Mouse (Mus musculus) brain, embryonic 18.5 days (tissue): ENCODE measurements at regions not wholly inside any gene's neighbourhood (a gene's known extent, or its start where the extent isn't known, plus 50 kb on each side); places are given as distances from the start of the nearest gene placed in this dataset.

Experiments
- DNase-seq: peaks from one replicate; pipeline ENCODE4 v3.0.0-alpha.2; 2012; ENCODE audit warnings: low read depth, low spot score

DNA sequence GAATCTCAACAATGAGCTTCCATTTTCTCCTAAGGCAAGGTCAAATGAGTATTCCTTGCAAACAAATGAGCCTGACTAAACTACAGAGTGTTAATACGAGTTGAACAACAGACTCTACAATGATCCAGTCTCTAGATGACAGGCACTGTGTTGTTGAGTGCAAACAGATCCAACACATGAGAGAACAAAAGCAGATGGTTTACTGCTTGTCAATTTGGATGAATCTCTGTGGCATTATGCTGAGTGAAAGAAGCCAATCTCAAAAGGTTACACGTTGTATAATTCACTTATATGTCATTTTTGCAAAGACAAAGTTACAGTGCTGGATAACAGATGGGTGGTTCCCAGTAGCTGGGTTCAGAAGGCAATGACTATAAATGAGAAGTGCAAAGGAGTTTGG, 217.1 kb upstream of the Gm6657 start:
- DNase-seq, result no peak

DNA sequence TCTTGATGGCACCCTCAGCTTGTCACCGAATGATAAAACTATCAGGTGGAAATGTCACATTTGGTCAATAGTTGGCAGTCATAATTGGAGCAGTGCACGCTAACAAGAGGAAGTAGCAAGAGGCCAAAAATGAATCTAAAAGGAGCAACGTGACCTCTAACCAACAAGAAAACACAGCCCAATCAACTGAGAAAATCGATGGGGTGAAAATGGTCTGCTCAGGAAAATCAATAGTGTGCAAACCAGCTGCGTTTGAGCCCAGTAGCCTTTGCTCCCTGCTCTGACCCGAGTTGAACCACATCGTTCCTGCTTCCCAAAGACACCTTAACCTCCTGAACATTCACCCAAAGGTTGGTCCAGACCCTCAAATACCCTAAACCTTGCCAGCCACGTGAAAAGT, 207.3 kb upstream of the Gm6657 start:
- DNase-seq, result no peak

DNA sequence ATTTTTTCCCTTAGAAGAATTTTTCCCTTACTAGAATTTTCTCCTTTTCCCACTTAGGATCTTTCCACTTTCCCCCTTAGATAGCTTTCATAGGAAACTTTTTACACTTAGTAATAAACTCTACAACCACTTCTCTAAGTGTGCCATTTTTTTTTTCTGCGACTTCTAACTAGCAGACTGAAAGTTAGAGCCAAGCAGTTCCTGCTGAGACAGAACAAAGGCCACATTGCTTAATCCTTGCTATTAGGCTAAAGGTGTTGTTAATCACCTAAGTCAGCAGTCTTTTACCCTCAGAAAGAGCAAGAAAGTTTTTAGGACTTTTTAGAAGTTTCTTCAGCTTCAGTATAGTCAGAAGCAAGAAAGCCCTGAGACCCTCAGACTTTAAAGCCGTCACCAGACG, 204.3 kb upstream of the Gm6657 start:
- DNase-seq, result no peak

DNA sequence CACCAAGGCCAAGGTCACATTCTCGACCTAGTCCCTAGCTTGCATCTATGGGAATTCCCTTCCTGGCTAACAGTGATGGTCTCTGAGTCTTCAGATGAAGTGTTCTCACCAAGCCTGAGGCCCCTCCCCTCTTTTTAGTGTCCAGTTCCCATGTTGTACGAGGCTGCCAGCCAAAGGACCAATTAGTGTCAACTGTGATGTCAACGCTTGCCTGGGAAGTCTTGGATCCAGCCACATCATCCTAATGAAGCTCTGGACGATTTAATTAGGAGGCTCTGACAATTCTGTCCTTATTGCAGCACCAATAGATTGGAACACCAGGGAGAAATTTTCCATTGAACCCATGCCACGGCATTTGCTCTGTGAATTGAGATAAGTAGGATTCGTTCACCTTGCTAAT, 202.4 kb upstream of the Gm6657 start:
- no peak for DNase-seq

DNA sequence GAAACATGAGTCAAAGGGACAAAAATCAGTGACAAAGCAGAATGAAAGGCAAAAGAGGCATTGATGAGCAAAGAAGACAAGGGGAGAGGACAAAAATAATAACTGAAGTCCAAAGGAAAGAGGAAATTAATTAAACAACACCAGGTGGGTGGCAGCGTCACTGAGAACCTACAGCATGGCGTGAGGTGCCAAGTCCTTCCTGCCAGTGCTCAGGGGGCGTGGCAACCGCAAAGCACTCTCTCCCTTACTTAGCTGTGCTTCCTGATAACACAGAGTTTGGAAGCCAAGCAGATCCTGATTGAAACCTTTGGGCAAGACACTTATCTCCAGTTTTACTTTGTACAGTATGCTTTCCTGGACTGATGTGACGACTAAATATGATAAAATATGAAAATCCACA, 199.9 kb upstream of the Gm6657 start:
- no peak for DNase-seq

DNA sequence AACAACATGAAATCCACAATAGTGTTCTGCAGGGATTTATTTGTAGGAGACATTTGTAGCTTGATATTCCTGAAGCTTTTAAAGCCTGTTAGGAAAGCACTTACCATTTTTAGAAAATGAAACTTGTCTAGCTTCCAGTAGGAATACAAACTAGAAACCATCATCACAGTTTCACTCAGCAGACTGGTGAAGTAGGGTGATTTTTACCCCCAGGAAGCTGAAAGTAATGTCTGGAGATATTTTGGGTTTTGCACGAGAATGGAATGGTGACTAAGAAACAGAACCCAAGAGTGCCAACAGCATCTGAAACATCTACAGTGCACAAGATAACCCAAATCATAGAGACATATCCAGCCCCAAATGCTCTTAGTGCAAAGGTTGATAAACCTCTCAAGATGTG, 196.1 kb upstream of the Gm6657 start:
- no peak for DNase-seq

DNA sequence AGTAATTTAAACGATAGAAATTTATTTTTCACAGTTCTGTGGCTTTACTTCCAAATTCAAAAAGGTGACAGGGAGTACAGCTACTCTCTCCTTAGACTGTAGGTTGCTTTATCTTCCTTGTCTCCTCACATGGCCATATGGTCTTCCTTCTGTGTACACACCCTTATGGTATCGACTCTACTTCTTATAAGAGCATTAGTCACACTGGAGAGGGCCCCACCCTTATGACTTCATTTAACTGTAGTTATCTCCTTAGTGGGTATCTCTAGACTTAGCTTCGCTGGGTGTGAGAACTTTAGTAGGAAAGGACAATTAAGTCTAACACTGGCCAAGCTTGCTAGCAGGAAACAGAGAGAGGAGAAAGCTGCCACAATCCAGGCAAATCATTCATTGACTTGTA, 193.6 kb upstream of the Gm6657 start:
- no peak for DNase-seq

DNA sequence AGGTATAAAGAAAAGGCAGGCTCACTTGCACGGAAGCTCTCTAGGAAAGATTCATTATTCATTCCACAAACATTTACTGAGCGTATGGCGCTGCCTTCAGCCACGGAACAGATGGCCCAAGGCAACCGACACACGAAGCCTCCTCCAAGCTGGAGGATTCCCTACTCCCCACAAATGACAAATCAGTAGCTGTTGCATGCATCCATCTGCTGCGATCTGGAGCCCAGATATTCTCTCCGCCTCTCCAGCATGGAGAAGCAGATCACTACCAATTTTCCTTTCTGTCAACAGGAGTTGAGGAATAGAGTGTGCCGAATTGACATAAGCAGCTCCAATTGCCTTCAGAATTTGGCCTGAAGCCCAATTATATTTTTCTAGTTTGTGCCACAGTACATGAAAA, 192.2 kb upstream of the Gm6657 start:
- peak; percentile 87 for DNase-seq

DNA sequence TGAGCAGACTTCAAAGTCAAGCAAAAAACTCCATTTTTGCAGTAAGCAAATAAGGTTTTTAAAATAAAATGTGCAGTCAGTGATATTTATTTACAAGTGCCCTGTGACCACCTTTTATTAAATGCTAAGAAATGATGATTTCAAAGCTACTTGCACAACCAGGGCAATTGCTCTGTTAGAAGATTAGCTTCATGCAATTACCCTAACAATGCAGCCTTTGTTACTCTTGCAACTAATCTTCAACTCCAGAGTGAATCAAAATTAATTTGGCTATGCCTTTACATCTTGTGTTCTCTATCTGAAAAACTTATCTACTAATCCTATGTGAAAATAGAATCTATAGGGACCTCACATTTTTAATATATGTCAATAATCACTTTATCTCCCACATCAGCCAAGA, 160.3 kb upstream of the Gm6657 start:
- no peak for DNase-seq

DNA sequence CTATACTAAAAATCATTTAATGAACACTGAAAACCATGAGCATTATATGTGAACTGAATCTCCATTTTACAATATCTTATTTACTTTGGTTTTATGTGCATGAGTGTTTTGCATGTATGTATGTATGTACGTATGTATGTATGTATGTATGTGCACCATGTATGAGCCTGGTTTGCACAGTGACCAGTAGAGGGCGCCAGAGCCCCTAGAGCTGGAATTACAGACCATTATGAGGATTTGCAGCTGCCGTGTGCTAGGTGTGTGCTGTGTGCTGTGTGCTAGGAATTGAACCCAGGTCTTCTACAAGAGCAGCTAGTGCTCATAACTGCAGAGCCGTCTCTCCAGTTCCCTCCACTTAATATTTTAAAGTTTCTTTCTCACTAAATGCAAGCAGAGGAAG, 147.5 kb upstream of the Gm6657 start:
- no peak for DNase-seq

DNA sequence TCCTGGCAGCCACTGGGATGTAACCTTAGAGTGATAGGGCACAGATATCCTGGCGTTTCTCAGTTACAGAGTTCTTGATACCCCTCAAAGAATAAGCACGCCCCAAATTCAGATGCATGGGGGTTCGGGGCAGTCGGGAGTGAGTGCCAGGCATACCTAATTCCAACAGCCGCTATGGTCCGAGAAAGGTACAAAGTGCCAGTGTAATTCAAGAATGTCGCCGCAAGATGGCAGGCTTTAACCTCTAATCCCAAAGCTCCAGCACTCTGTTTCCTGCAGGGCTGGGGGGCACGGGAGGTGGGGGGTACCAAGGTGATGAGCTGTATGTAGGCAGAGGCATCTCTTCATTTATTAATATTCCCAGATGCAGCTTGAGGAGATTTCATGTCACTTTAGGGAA, 138.1 kb upstream of the Gm6657 start:
- DNase-seq, result no peak

DNA sequence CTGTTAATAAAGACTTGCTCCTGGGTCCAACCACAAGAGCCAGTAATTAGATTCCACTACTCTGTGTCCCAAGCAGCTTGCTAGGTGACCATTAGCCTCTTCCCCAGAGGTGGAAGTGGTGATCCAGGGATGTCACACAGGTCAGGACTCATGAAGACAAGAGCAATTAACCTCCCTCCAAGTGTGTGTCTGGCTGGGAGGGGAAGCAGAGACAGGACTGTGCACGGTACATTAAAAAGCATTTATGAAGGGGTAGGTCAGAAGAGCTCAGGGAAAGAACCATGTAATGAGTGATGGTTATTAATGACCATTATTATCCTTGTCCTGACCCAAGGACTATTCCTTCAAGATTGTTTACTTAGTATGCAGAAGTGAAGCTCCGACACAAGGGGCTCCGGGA, 136.9 kb upstream of the Gm6657 start:
- DNase-seq, result no peak

DNA sequence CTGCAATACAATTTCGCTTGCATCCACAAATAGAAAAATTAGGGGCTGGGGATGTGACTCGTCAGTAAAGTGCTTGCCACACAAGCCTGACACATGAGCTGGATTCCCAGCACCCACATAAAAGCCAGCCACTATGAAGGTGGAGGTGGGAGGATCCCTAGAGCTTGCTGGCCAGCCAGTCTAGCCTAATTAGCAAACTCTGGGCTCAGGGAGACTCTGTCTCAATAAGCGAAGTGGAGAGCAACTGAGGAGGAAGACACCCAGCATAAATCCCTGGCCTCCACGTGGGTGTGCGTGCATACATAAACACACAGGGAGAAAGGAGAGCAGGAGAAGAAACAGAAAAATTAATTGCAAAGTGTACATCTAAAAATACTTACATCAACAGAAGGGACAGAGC, 134.1 kb upstream of the Gm6657 start:
- DNase-seq, result no peak

DNA sequence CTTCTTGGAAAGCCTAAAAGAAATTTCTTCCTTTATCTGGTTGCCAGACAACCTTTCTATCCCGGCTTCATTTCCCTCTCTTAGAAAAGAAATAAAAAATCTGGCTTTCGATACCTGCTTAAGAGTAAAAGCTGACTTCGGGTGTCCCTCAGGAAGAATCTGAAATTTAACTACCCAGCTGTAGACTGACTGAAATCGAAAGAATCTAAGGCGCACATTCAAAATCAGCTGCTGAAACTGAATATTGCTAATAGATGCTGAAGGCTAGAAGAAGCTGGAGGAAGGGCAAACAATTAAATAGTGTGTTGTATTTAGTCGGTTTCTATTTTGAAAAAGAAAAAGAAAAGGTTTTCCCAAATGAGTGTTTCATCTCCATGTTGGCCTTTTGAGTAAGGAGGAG, 128.0 kb upstream of the Gm6657 start:
- DNase-seq, result no peak

DNA sequence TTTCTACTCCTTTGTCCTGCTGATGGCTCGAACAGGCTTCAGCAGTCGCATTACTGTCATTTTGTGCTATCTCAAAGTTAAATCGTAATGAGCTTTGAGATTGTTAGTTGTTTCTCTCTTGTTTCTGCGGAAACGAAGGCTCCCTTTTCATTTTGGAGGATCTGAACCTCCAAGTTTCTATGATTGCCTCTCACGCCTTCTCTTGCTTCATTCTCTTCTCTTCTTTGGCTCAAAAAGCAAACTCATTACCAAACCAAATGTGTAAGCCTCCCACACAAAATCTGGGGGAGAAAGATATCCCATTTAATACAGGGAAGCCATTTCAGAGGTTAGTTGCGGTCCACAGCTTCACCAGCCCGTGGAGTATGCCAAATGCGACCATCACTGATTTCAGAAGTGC, 121.1 kb upstream of the Gm6657 start:
- DNase-seq, result no peak

DNA sequence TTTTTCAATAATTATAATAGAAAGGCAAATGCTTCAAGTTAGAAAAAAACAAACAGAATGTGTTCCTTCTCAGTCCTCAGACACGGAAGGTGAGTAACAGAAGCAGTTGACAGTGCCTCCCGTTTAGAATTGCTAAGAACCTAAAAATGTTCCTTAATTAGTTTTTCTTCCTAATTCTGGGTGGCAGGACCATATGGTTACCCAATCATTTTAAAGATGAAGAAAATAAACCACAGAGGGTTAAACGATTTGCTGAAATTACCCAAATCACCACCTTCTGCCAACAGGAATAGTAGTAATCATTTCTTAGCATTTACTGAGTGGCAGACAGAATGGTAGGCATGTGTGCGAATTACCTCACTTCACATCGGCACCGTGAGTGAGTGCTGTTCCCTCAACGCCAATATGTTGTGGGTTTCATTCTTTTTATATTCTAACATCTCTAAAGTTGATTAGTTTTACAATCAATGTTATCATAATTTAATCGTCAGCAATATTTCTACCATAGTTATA, 119.7 kb upstream of the Gm6657 start:
- DNase-seq, result no peak

DNA sequence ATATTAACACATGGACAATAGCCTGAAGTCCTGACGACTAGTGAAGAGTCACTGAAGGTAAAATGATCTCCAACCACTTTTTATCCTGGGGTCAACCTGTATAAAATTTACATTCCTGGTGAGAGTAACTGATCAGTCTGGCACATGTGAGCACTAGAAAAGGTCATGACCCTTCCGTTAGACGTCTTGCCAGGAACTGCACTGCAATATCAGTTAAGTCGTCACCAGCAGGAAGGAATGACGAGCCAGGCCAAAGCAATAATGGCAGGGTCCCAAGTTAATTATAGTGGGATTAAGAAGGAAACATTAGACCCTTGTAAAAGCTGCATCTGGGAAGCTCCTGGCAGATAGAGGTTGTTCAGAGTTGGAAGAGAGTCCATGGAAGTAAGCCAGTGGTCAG, 116.8 kb upstream of the Gm6657 start:
- no peak for DNase-seq

DNA sequence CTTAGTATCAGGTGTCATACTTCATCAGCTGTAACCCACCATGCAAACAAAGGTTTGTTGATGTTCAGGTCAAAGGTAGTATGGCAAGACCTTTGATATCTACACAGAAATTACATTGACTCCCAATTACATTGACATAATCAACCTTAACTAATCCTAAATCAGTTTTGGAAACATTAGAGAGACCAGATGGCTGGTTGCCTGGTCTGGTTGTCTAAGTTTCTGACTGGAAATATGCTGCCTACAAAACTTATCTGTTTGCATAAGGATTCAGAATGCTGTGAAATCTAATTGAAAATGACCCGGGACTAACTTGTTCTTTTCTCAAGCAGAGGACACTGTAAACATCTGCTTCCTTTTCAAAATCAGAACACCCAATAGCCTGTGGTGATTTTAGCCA, 111.9 kb upstream of the Gm6657 start:
- DNase-seq, result no peak

DNA sequence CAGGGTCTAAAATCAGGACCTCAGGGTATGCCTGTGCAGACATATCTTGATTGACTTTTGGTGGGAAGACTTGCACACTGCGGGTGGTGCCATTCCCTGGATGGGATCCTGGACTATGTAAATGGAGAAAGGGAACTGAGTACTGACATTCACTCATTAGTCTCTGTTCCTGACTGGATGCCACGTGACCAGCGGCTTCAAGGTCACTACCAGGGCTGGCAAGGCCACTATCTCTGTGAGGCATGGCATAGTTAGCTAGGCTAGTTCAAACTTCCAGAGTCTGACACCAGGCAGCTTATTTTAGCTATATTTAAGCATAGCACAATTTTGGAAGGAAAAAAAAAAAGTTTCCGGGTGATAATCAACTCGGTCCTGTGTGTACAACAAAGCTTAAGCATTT, 108.0 kb upstream of the Gm6657 start:
- DNase-seq, result no peak

DNA sequence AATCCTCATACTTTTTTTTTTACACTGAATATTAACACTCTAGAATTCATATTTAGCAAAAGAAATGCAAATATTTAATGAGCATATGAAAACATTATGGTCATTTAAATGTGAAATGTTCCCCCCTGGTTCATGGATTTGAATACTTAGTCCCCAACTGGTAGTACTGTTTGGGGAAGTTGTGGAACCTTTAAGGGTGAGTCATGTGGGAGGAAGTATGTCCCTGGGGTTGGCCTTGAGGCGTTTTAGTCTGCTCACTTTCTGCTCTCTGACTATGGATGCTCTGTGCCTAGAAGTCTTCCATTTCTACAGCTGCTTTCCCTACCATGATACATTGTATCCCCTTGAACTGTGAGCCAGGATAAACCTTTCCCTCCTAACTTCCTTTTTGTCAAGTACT, 106.1 kb upstream of the Gm6657 start:
- no peak for DNase-seq

DNA sequence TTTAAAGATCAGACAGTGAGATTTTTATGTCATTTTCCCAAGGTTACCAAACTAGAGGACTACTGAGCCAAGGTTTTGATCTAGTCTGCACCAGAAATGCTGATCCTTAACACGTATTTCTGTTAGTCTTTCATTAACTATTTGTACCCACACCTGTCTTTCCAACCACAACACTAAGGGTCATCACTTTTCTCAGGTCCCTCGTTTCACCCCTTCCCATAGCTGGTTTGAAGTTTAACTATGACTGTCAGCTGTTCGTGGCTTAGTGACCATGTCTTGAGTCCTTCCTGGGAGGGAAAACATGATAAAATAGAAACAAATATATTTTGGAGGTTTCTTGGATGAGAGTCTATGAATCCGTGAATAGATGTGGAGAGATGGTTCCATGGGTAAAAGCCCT, 99.6 kb upstream of the Gm6657 start:
- DNase-seq, result no peak

DNA sequence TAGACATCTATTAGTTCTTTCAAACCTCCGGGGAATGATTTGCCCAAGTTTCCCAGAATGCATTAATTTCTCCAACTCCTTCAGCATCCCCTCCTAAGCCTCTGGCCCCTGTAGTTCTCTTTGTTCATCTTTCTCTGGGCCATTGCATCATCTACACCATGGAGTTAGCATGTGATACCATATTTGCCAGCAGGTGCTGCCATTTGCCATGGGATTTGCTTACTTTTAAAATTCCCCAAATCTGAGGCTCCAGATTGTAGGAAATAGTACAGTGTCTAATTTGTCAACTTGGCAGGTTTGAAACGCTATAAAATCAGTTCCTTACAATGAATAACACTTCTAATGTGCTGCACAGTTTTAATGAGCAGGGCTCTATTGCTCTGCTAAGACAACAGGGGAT, 98.7 kb upstream of the Gm6657 start:
- DNase-seq, result no peak

DNA sequence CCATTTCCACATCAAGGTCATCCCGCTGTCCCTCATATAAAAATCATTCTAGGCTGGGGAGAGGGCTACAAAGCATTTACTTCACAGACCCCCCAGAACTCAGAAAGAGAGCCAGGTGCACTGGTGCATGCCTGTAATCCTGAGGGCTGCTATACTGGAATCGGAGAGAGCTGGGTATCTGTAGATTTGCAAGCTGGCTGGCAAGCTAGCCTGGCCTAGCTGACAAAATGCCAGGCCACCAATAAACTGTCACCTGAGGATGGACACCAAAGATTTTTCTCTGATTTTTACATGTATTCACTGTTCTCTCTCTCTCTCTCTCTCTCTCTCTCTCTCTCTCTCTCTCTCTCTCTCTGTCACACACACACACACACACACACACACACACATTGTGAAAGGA, 98.1 kb upstream of the Gm6657 start:
- no peak for DNase-seq

DNA sequence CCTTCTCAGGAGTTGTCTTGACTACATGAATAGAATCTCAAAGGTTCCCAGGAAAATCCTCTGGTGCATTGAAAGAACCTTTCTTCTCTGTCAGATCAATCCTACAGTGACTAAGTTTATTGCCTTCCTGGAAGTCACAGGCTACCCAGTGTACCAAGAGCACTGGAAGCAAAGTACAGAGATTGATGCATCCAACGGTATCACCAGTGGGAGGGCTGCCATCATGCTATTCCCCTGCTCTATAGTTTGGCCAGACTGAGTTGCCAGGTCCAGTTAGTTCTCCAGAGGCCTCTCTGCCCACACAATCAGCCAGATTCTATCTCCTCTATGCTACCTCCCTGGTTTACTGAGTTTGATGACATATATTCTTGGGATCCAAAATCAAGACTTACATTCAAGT, 96.9 kb upstream of the Gm6657 start:
- DNase-seq, result no peak

DNA sequence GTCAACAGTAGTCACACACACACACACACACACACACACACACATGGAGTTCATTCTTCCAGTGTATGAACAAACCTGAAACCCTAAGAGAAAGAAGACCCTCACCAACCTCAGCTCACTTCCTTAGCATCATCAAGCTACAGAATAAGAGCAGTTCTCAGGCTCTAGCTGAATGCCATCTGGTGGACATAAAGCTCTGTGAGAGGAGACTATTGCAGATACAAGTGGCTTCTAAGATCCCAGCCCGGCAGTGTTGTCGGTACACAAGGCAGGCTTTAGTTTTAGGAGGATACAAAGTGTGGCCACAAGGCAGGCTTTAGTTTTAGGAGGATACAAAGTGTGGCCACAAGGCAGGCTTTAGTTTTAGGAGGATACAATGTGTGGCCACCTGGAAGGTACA, 96.3 kb upstream of the Gm6657 start:
- no peak for DNase-seq
